Mouse (Mus musculus) CH12F3 (cell line): ENCODE measurements around the gene Sncb.
"Not testable (repeated sequence)": the region's sequence is repeated elsewhere in the genome, so short reads cannot be mapped to it uniquely, and the experiment has no call there.

Experiments used
- in situ Hi-C: fragments of 300-500 bp; cut with MboI; formaldehyde crosslinking; loops from 2 replicates; pipeline ENCODE4 v1.14.3; 2020; ENCODE audit warnings: low sequenced_read_pairs

The Sncb gene

GRCm38 (mm10) chr13:54766192-54766768 is at the start of gene Sncb:
Gene Sncb, minus strand, starts transcription at chr13:54766595.
- in situ Hi-C loops: no loop called here

- in situ Hi-C loops: no loop called here
These were observed 47.0 kb upstream of the Sncb start for GRCm38 (mm10) chr13:54813381-54813780.

DNA sequence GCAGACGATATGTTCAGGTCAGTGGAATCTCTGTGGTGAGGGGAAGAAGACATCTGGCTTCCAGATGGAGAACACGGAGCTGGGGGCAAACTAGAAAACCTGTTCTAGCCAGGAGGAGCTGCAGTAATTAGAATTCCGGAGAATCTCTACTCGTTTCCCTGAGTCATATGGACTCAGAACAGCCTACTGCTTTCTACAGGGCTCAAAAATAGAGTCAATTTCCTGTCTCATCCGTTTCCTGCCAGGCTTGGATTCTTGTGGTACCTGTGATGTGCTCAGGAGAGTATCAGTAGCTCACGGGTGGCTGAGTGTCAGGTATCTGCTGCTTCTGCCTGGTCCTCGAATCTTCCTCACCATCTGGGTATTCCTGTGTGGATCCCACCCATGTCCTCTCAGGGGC is 45.1 kb upstream of the Sncb start:
- in situ Hi-C loops: no loop called here

DNA sequence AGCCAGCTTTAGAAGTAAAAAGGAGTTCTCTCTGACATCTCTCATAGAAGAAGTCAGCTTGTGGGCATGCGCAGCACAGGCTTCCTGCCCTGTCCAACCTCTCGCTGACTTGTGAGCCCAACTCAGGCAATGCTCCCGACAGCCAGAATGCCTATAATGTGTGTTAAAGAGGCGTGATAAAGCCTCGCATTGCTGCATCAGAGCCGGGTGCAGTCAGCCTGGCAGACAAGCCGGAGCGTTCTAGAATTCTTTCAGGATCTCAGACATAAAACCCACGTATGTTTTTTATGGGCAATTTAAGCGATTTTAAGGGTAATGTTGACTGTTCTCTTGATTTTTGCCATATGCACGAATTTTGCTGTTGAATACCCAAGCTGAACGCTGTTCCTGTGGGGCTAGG is 41.7 kb upstream of the Sncb start:
- in situ Hi-C loops: no loop called here

- in situ Hi-C loops: no loop called here
These were observed 40.1 kb upstream of the Sncb start for GRCm38 (mm10) chr13:54806434-54806976.

DNA sequence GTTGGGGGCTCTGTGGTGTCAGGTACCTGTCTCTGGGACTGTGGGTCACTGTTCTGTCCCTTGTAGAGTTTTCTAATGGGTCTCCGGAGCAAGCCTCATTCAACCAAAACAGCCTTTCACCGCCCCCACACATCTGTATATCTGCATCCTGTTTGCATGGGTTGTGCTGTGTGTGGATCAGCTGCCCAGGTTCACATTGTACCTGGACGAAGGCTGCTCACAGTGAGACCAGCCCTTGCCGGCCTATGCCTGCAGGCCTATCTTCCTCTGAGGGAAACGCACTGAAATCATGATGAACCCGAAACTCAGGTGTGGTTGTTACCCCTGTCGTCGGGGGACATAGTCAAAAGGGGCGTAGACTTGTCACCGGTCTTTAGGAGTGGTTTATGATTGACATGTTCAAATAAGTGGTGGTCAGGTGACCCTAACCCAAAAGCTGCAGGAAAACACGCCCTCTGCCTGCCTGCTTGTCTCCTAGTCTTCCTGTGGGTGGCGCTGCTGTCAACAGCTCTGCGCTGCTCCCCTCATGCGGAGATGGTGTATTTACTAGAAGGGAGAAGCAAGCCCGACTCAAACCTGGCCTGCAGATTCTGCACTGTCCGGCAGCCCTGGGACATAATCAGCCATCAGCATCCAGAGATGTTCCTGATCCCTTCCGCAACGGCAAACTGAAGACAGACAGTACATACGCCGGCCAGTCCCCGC is 38.9 kb upstream of the Sncb start:
- in situ Hi-C loops: no loop called here

- in situ Hi-C loops: no loop called here
These were observed 36.6 kb upstream of the Sncb start for GRCm38 (mm10) chr13:54803010-54803409.

DNA sequence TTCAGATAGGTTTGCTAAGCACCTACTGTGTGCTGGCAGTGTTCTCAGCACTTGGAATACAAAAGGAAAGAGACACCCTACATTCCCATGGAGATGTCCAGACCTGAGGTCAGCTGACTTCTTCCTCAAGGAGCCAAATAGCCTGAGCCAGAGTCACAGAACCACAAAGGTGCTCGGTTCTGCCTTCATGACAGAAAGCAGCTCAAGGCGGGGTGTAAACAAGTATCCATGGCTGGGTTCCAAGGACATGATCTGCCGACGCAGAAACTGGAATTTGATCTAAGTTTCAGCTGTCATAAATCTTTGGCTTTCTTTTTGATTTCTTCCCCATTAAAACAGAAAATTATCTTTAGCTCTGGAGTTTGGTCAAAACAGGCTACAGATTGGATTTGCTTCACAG is 33.8 kb upstream of the Sncb start:
- in situ Hi-C loops: no loop called here

DNA sequence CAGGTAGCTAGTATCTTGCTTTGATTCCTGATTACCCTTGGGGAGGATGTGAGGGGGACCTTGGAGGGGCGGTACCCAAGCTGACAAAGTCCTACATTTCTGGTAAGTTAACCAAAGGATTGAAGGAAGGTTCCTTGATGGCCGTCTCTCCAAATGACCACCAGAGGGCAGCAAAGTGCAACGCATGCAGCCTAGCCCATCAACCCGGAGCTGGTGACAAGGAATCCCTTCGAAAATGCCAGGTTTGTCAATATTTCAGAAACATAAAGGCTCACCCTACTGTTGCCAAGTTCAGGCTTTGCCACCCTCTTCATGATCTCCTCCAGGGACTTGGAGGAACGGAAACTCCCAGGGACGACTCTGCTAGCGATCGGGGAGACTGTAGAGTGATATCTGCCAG is 33.3 kb upstream of the Sncb start:
- in situ Hi-C loops: loop anchor here (10.0 kb wide), 2 partner anchors 165 to 375 kb away; no protein-coding TSS in a partner anchor

DNA sequence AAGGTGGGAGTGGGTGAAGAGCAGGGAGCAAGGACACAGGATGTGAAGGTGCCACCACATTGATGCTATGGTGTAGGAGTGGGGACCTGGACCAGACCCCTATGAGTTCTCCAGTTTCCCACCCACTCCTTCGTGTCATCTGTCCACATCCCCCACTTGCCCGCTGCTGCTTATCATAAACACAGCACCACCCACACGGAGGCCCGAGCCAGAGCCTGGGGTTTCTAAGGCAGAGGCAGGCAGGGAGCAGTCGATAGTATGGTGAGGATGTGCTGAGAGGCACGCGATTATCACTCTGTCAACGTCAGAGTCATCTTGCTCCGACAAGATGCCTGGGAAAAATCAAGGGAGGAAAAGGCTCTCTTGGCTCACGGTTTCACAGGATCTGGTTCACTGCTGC is 32.3 kb upstream of the Sncb start:
- in situ Hi-C loops: loop anchor here (10.0 kb wide), 2 partner anchors 166 to 376 kb away; no protein-coding TSS in a partner anchor

- in situ Hi-C loops: loop anchor here (10.0 kb wide), 2 partner anchors 167 to 377 kb away; no protein-coding TSS in a partner anchor
These were observed 31.7 kb upstream of the Sncb start for GRCm38 (mm10) chr13:54797861-54798643.

GRCm38 (mm10) chr13:54797356-54797755 is 31.0 kb upstream of the Sncb start:
- in situ Hi-C loops: loop anchor here (10.0 kb wide), 2 partner anchors 167 to 377 kb away; no protein-coding TSS in a partner anchor

DNA sequence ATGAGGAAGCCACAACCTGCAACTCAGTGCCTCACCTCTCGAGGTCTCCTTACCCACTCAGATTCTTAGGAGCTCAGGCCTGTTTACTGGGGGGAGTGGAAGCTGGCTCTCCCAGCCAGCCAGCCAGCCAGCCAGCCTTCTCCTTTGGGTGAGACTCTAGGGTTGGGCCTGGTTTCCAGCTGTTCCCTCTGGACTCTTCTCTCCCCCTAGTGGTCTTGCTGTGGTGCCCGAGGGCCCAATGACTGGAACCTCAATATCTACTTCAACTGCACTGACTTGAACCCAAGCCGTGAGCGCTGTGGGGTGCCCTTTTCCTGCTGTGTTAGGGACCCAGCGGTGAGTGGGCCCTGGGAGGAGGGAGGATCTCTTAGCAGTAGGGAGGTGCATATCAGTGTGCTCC is 28.4 kb upstream of the Sncb start:
- in situ Hi-C loops: loop anchor here (10.0 kb wide), 2 partner anchors 170 to 380 kb away; no protein-coding TSS in a partner anchor

- in situ Hi-C loops: loop anchor here (10.0 kb wide), 2 partner anchors 171 to 381 kb away; no protein-coding TSS in a partner anchor
These were observed 27.7 kb upstream of the Sncb start for GRCm38 (mm10) chr13:54794002-54794577.

- in situ Hi-C loops: loop anchor here (10.0 kb wide), 2 partner anchors 172 to 382 kb away; no protein-coding TSS in a partner anchor
These were observed 26.1 kb upstream of the Sncb start for GRCm38 (mm10) chr13:54792259-54793230.

DNA sequence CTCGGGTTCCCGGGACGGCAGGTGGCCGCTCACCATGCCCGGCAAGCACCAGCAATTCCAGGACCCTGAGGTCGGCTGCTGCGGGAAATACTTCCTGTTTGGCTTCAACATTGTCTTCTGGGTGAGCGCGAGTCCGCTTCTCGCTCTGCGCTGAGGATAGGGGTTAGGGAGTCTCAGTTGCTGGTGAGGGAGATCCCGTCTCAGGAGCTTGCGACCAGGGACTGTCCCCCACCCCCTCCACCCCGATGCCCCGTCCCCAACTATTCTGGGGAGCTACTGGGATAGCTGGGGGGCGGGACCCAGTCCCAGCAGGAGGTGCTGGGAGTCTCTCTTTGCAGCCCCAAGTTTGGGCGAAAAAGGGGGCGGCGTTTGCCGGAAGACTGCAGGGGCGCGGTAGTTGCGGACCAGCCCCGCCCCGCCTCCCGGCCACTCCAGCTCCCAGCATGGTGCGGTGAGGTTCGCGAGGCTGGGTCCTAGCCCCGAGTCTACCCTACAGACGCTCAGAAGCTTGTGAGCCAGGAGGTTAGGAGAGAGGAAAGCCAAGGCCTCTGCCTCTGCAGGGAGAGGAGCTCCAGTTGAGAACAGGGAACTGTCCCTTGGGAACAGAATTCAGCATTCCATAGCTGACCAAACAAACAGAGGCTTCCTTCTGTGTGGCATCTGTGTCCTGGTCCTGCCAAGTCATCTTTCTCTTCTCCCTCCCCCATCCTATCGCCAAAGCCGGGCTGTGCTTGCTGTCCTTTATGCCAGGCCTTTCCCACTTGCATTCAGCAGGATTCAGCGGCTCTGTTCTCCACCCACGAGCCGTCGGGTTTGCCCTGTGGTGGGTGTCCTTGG is 23.4 kb upstream of the Sncb start:
- in situ Hi-C loops: loop anchor here (10.0 kb wide), 2 partner anchors 175 to 385 kb away; no protein-coding TSS in a partner anchor

DNA sequence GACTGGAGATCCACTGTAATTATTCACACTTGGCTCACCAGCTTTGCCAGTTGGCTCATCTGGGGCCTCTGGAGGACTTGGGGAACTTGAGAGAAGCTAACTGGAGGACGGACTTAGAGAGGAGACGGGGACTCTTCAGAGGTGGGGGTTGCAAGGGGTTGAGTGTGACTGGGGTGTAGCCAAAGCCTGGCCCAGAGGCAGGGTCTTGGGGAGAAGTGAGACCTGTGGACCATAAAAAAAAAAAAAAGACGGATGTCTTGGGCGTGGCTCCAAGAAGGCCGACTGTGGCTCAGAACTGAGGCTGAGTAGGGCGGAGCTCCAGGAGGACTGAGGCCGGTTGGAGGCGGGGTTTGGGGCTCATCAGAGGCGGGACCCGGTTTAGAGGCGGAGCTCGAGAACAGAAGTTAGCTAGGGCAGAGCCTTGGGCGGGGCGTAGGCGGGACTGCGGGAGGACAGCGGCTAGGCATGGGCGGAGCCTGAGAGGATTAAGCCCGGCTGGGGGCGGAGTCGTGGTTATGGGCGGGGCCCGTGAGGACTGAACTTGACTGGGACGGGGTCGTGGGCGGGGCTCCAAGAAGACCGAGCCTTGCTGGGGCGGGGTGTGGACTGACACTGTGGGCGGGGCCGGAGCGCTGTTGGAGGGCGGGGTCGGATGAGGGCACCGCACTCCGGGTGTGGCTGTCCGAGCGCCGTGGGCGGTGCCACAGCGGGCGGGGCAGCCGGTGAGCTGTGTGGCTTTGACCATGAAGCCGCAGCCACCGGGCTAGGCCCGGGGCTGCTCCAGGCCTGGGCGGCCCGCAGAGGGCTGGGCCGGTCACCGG is 22.6 kb upstream of the Sncb start, which contains the start of gene Tspan17:
Tspan17 (plus strand) TSS at position 638 of the 821 bp plus-strand sequence.
- in situ Hi-C loops: no loop called here

- in situ Hi-C loops: not testable (repeated sequence)
These were observed 21.2 kb upstream of the Sncb start for GRCm38 (mm10) chr13:54787591-54787990.
